Mouse (Mus musculus) midbrain, embryonic 11.5 days (tissue): ENCODE results near the gene Gtpbp1. TPM values are rescaled to one million over a fixed set of nuclear protein-coding genes. Genes with fewer than 3 reads are reported as not detected.

Experiments used
- polyA plus RNA-seq: library from polyadenylated mRNA; unstranded; fragments of >200 nt; fragmentation: Nextera tagmentation; extraction: Ambion mirVana; gene quantifications from 2 replicates; pipeline ENCODE4 v1.2.1, GENCODE M21; 2014

The Gtpbp1 gene
- polyA plus RNA-seq, 1 experiment from 2014 or later = 37.5 TPM

Other genes starting within 250 kb of the Gtpbp1 start
- gene Csnk1e, start 235.3 kb upstream of the Gtpbp1 start, polyA plus RNA-seq = 175 and 182 TPM in 2 replicates
- not detected in 2 replicates for gene Kcnj4, start 185.6 kb upstream of the Gtpbp1 start, polyA plus RNA-seq
- gene Kdelr3, start 174.4 kb upstream of the Gtpbp1 start, polyA plus RNA-seq = 14.9 and 16.4 TPM in 2 replicates
- gene Ddx17, start 144.1 kb upstream of the Gtpbp1 start, polyA plus RNA-seq = 81.9 and 82.6 TPM in 2 replicates
- 0.94 and 1.1 TPM in 2 replicates for gene Dmc1, start 85.7 kb upstream of the Gtpbp1 start, polyA plus RNA-seq
- 2.2 and 3.7 TPM in 2 replicates for gene Fam227a, start 31.9 kb upstream of the Gtpbp1 start, polyA plus RNA-seq
- gene Cby1, start 31.6 kb upstream of the Gtpbp1 start, polyA plus RNA-seq = 85.1 and 87.4 TPM in 2 replicates
- gene Tomm22, start 20.0 kb upstream of the Gtpbp1 start, polyA plus RNA-seq = 327 and 349 TPM in 2 replicates
- 12.9 and 14.0 TPM in 2 replicates for gene Josd1, start 2.9 kb upstream of the Gtpbp1 start, polyA plus RNA-seq
- gene Sun2, start 51.7 kb downstream of the Gtpbp1 start, polyA plus RNA-seq = 3.0 and 4.2 TPM in 2 replicates
- 62.9 and 72.1 TPM in 2 replicates for gene Dnal4, start 87.0 kb downstream of the Gtpbp1 start, polyA plus RNA-seq
- gene Nptxr, start 113.9 kb downstream of the Gtpbp1 start, polyA plus RNA-seq = 1.3 and 2.1 TPM in 2 replicates
- 0.86 TPM in 1 of 2 replicates, not detected in the other for gene Npcd, start 143.4 kb downstream of the Gtpbp1 start, polyA plus RNA-seq
- gene Cbx6, start 143.8 kb downstream of the Gtpbp1 start, polyA plus RNA-seq = 17.1 and 18.8 TPM in 2 replicates
- 5.5 and 6.0 TPM in 2 replicates for gene Apobec3, start 200.8 kb downstream of the Gtpbp1 start, polyA plus RNA-seq